Mouse (Mus musculus) liver, embryonic 11.5 days (tissue): Measurements from ENCODE around the gene Btg1-ps2. TPM values are rescaled to one million over a fixed set of nuclear protein-coding genes. Genes with fewer than 3 reads are reported as not detected.
A peak's percentile ranks its signal among the peaks of the same experiment; 100 is the strongest.
"Not testable (repeated sequence)": the region's sequence is repeated elsewhere in the genome, so short reads cannot be mapped to it uniquely, and the experiment has no call there.

Experiments used
- ATAC-seq: fragments of 200-750 bp; cut with Nextera tagmentation; replicated peaks from 2 replicates; pipeline ENCODE4 v1.8.0; 2017; ENCODE audit warnings: moderate number of reproducible peaks, mild to moderate bottlenecking, moderate TSS enrichment, moderate library complexity; ENCODE audit not compliant: low FRiP score
- DNase-seq: peaks from one replicate; pipeline ENCODE4 v3.0.0-alpha.2; 2017; ENCODE audit warnings: low spot score
- H3K27ac ChIP-seq: fragments of 300-500 bp; sonication (generic); 2 replicates; pipeline ENCODE4 v1.5.1; 2014; ENCODE audit warnings: mild to moderate bottlenecking, low read depth, low read length, control low read depth
- H3K27me3 ChIP-seq: fragments of 300-500 bp; sonication (generic); replicated peaks from 2 replicates; pipeline ENCODE4 v1.6.1; 2014; ENCODE audit warnings: low read length, mixed read lengths; ENCODE audit not compliant: control insufficient read depth, insufficient read depth
- H3K36me3 ChIP-seq: fragments of 300-500 bp; sonication (generic); 2 replicates; pipeline ENCODE4 v1.6.1; 2014; ENCODE audit warnings: mild to moderate bottlenecking, low read length, moderate library complexity, mixed read lengths; ENCODE audit not compliant: control insufficient read depth, insufficient read depth
- H3K4me1 ChIP-seq: fragments of 300-500 bp; sonication (generic); replicated peaks from 2 replicates; pipeline ENCODE4 v1.6.1; 2014; ENCODE audit warnings: low read length, mixed read lengths; ENCODE audit not compliant: control insufficient read depth, insufficient read depth
- H3K4me2 ChIP-seq: fragments of 300-500 bp; sonication (generic); 2 replicates; pipeline ENCODE4 v1.6.1; 2014; ENCODE audit warnings: mild to moderate bottlenecking, control low read depth, moderate library complexity
- H3K4me3 ChIP-seq: fragments of 300-500 bp; sonication (generic); 2 replicates; pipeline ENCODE4 v1.5.1; 2014; ENCODE audit warnings: low read depth, low read length, control low read depth
- H3K9ac ChIP-seq: fragments of 300-500 bp; sonication (generic); 2 replicates; pipeline ENCODE4 v1.6.1; 2014; ENCODE audit warnings: low read depth, low read length, control low read depth
- H3K9me3 ChIP-seq: fragments of 300-500 bp; sonication (generic); 2 replicates; pipeline ENCODE4 v1.6.1; 2016; ENCODE audit warnings: low read length, inconsistent platforms, mixed read lengths; ENCODE audit not compliant: control insufficient read depth
- WGBS: fragments of 180-500 bp; shearing (Covaris S2); extraction: QIAGEN DNeasy Blood & Tissue Kit; methylation state at CpG from one replicate; pipeline ENCODE4 v1.1.7; 2014; 5-methylcytosine and 5-hydroxymethylcytosine counted together
- polyA plus RNA-seq: library from polyadenylated mRNA; unstranded; fragments of >200 nt; fragmentation: Nextera tagmentation; extraction: Ambion mirVana; gene quantifications from 2 replicates; pipeline ENCODE4 v1.2.1, GENCODE M21; 2014

Gene Btg1-ps2
- polyA plus RNA-seq = not detected in 2 replicates

- not testable (repeated sequence) for H3K4me1 ChIP-seq, DNase-seq, H3K27ac ChIP-seq, H3K9me3 ChIP-seq, H3K27me3 ChIP-seq, H3K9ac ChIP-seq, ATAC-seq, H3K36me3 ChIP-seq, H3K4me3 ChIP-seq, H3K4me2 ChIP-seq
Measured at GRCm38 (mm10) chrX:38043014-38043413, at the start of gene Btg1-ps2. Gene Btg1-ps2, minus strand, starts transcription at chrX:38043114.

- H3K9me3 ChIP-seq = no peaks in the 10 kb centered on the region
Measured at GRCm38 (mm10) chrX:38085041-38085440, 42.1 kb upstream of the Btg1-ps2 start, which contains the start of gene Rhox11. Gene Rhox11, minus strand, starts transcription at chrX:38085141.

GRCm38 (mm10) chrX:38084226-38084625 is 41.3 kb upstream of the Btg1-ps2 start:
- Histone ChIP-seq H3K9ac (no peak overlapping the region), H3K4me3 (no peak overlapping the region), H3K36me3 (no peaks in the 10 kb centered on the region), H3K9me3 (no peaks in the 10 kb centered on the region), H3K27ac (no peak overlapping the region), H3K4me1 (no peaks in the 10 kb centered on the region), H3K27me3 (no peaks in the 10 kb centered on the region), H3K4me2 (no peak overlapping the region)
- DNase-seq (peak; percentile 45), ATAC-seq (no peak)
- WGBS = 20% methylated on average over 12 of the region's 12 CpGs

More at GRCm38 (mm10) chrX:38085041-38085440, 42.1 kb upstream of the Btg1-ps2 start, which contains the start of gene Rhox11:
- Histone ChIP-seq H3K4me3 (no peak within 1 kb of the TSS), H3K36me3 (no peaks in the 10 kb centered on the region), H3K27ac (no peak within 1 kb of the TSS), H3K9ac (no peak within 1 kb of the TSS), H3K4me1 (no peaks in the 10 kb centered on the region), H3K4me2 (no peak within 1 kb of the TSS), H3K27me3 (no peaks in the 10 kb centered on the region)
- 79% methylated on average over 9 of the region's 9 CpGs for WGBS
- DNase-seq (no peak), ATAC-seq (no peak)

GRCm38 (mm10) chrX:38066175-38066574 is 23.3 kb upstream of the Btg1-ps2 start, which contains the start of gene Rhox10:
Gene Rhox10, plus strand, starts transcription at chrX:38066475.
- Histone ChIP-seq H3K9ac (no peak within 1 kb of the TSS), H3K4me1 (no peaks in the 10 kb centered on the region), H3K4me2 (no peak within 1 kb of the TSS), H3K36me3 (no peaks in the 10 kb centered on the region), H3K27ac (no peak within 1 kb of the TSS), H3K9me3 (no peaks in the 10 kb centered on the region), H3K4me3 (no peak within 1 kb of the TSS), H3K27me3 (no peaks in the 10 kb centered on the region)
- no peak for DNase-seq
- 81% methylated on average over 11 of the region's 11 CpGs for WGBS
- ATAC-seq = no peak

GRCm38 (mm10) chrX:38061544-38061943 is 18.6 kb upstream of the Btg1-ps2 start:
- H3K27me3 ChIP-seq = no peaks in the 10 kb centered on the region
- no peak overlapping the region for H3K4me2 ChIP-seq
- 0% methylated on average over 1 of the region's 1 CpGs for WGBS
- no peaks in the 10 kb centered on the region for H3K36me3 ChIP-seq
- H3K9me3 ChIP-seq = no peaks in the 10 kb centered on the region
- DNase-seq (no peak), ATAC-seq (no peak)
- no peak overlapping the region for H3K27ac ChIP-seq
- H3K4me3 ChIP-seq = no peak overlapping the region
- no peaks in the 10 kb centered on the region for H3K4me1 ChIP-seq
- no peak overlapping the region for H3K9ac ChIP-seq

- Histone ChIP-seq H3K4me1 (no peaks in the 10 kb centered on the region), H3K27me3 (no peaks in the 10 kb centered on the region), H3K36me3 (no peaks in the 10 kb centered on the region), H3K9ac (no peak overlapping the region), H3K27ac (no peak overlapping the region), H3K4me2 (no peak overlapping the region), H3K9me3 (no peaks in the 10 kb centered on the region), H3K4me3 (no peak overlapping the region)
- 83% methylated on average over 5 of the region's 5 CpGs for WGBS
- ATAC-seq (no peak), DNase-seq (no peak)
Measured at GRCm38 (mm10) chrX:38039666-38040065, 3.2 kb downstream of the Btg1-ps2 start.

GRCm38 (mm10) chrX:38033841-38034240 is 9.1 kb downstream of the Btg1-ps2 start:
- no peak for ATAC-seq
- Histone ChIP-seq H3K27ac (no peak overlapping the region), H3K4me3 (no peak overlapping the region), H3K4me1 (no peaks in the 10 kb centered on the region), H3K4me2 (no peak overlapping the region), H3K9ac (no peak overlapping the region), H3K9me3 (no peaks in the 10 kb centered on the region), H3K36me3 (no peaks in the 10 kb centered on the region), H3K27me3 (no peaks in the 10 kb centered on the region)
- no peak for DNase-seq
- WGBS = 74% methylated on average over 2 of the region's 2 CpGs

GRCm38 (mm10) chrX:38018597-38018996 is 24.3 kb downstream of the Btg1-ps2 start, which contains the start of gene Btg1-ps1:
Gene Btg1-ps1, minus strand, starts transcription at chrX:38018815.
- not testable (repeated sequence) for H3K9me3 ChIP-seq, H3K36me3 ChIP-seq, ATAC-seq, H3K4me3 ChIP-seq, DNase-seq, H3K4me2 ChIP-seq, H3K27me3 ChIP-seq, H3K4me1 ChIP-seq, H3K9ac ChIP-seq, H3K27ac ChIP-seq

GRCm38 (mm10) chrX:38008756-38009155 is 34.2 kb downstream of the Btg1-ps2 start:
- Histone ChIP-seq H3K4me1 (no peaks in the 10 kb centered on the region), H3K27ac (no peak overlapping the region), H3K36me3 (no peaks in the 10 kb centered on the region), H3K4me2 (no peak overlapping the region), H3K27me3 (no peaks in the 10 kb centered on the region), H3K9me3 (no peaks in the 10 kb centered on the region), H3K4me3 (no peak overlapping the region), H3K9ac (no peak overlapping the region)
- DNase-seq (no peak), ATAC-seq (no peak)
- 57% methylated on average over 2 of the region's 2 CpGs for WGBS
